In the genomic region with DNA sequence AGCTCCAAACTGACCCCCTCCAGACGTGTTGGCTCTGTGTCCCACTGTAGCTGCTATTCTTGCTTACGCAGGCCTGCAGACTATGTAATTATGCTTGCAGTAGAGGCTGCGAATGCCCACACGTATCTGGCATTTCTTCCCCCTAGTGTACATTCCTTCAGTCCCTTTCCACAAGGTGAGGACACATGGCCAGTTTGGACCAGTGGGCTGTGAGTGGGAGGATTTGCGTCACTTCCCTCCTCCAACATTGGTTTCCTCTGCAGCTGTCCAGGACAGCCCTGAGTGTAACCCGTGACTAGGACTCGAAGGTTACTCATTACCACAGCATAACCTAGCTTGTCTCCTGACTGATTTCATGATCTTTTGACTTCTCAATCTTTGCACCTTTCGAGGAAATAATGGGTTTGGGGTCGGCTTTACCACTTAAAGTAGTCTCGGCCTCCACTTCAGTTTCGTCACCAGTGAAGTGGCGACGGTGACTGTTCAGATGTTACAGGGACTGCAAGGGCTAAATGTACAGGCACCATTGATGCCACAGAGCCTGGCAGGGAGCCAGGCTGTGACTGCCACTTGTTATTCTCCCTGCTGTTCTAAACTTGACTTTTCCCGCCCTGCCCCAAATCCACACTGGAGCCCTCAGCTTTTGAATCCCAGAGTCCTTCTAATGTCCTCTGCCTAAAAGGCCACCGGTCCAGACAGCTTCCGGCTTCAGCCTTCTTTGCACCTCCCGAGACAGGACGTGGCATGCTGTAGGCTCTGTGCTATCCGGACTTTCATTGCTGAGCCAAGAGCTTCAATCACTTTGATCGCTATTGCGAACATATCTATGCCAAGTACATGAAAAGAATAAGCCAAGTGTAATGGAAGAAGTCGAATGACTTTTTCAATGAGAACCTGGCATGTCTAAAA, we compare ENCODE assay signal across 16 mouse cellular contexts. TPM values are rescaled to one million over a fixed set of nuclear protein-coding genes. Genes with fewer than 3 reads are reported as not detected.
DNase-seq lines count a peak whose midpoint lies in the region; ATAC-seq and TF ChIP-seq lines count a peak whose summit lies in the region.
"Had no signal": no experiment of that assay in that cellular context is flagged by ENCODE, and none has a peak within 500 bp of the region (broad histone marks: within the 10 kb centered on the region; RNA-seq: fewer than 3 reads in every experiment).

No protein-coding gene starts in this region.

- H3K4me2 ChIP-seq in heart, embryonic 15.5 days = peak overlapping the region; percentile 24; the same call in 1 of the 2 replicates
- H3K4me2 ChIP-seq in midbrain, embryonic 14.5 days (ENCODE audit: low read length) = no peak overlapping the region
- no peak overlapping the region for H3K4me2 ChIP-seq in lung, postnatal 0 days (replicated peaks; ENCODE audit: low read depth, low read length)
- H3K4me2 ChIP-seq: neural tube, embryonic 12.5 days had no signal

- H3K36me3 ChIP-seq in heart, embryonic 15.5 days = no peaks in the 10 kb centered on the region
- no peaks in the 10 kb centered on the region for H3K36me3 ChIP-seq in midbrain, embryonic 14.5 days (ENCODE audit: control insufficient read depth, insufficient read depth, low read length)
- no peaks in the 10 kb centered on the region for H3K36me3 ChIP-seq in midbrain, embryonic 10.5 days
- no peaks in the 10 kb centered on the region for H3K36me3 ChIP-seq in lung, postnatal 0 days (ENCODE audit: insufficient read depth, low read length)
- H3K36me3 ChIP-seq: neural tube, embryonic 12.5 days had no signal

- peak overlapping the region; percentile 73 for H3K27ac ChIP-seq in heart, embryonic 15.5 days
- H3K27ac ChIP-seq in midbrain, embryonic 14.5 days (replicated peaks; ENCODE audit: low read depth, low read length) = no peak overlapping the region
- no peak overlapping the region for H3K27ac ChIP-seq in midbrain, embryonic 10.5 days (replicated peaks)
- no peak overlapping the region for H3K27ac ChIP-seq in lung, postnatal 0 days (ENCODE audit: low read length)
- H3K27ac ChIP-seq: macrophage; neural tube, embryonic 12.5 days had no signal

- TF ChIP-seq EP300 in lung, postnatal 0 days (IDR thresholded peaks at IDR 0.05) = peak; percentile 49

- TF ChIP-seq CTCF in lung, postnatal 0 days (IDR thresholded peaks at IDR 0.05) = peak; percentile 22; the same call in 1 of the 2 replicates

- 56% methylated on average over 22 of the region's 22 CpGs for WGBS in heart, embryonic 15.5 days
- WGBS in midbrain, embryonic 14.5 days = 84% methylated on average over 22 of the region's 22 CpGs
- WGBS in midbrain, embryonic 10.5 days = 92% methylated on average over 22 of the region's 22 CpGs
- WGBS in lung, postnatal 0 days = 56% methylated on average over 22 of the region's 22 CpGs

- no peak overlapping the region for H3K9ac ChIP-seq in heart, embryonic 15.5 days
- no peak overlapping the region for H3K9ac ChIP-seq in midbrain, embryonic 14.5 days (replicated peaks; ENCODE audit: low read length)
- no peak overlapping the region for H3K9ac ChIP-seq in lung, postnatal 0 days (replicated peaks; ENCODE audit: low read depth)
- H3K9ac ChIP-seq: neural tube, embryonic 12.5 days had no signal

- no peak for DNase-seq in heart, adult 8-10 months (ENCODE audit: low spot score)
- DNase-seq in midbrain, embryonic 14.5 days = peak; percentile 49
- DNase-seq in midbrain, embryonic 10.5 days (ENCODE audit: low spot score) = no peak
- DNase-seq in kidney, adult 18-20 months = peak; percentile 57
- peak; percentile 68 for DNase-seq in lung, postnatal 0 days (ENCODE audit: low spot score)
- no peak for DNase-seq in spleen, adult 12 weeks (ENCODE audit: low spot score)
- DNase-seq: cerebellum, adult 11-12 months; thymus, postnatal 4 days had no signal

- peaks cover 29% of the 10 kb centered on the region for H3K4me1 ChIP-seq in heart, embryonic 15.5 days (replicated peaks)
- H3K4me1 ChIP-seq in midbrain, embryonic 14.5 days (ENCODE audit: control insufficient read depth, insufficient read depth, low read length) = peaks cover 2% of the 10 kb centered on the region; the same call in 1 of the 2 replicates
- H3K4me1 ChIP-seq in midbrain, embryonic 10.5 days = peaks cover 15% of the 10 kb centered on the region
- H3K4me1 ChIP-seq in lung, postnatal 0 days (ENCODE audit: insufficient read depth, low read depth, low read length) = peaks cover 16% of the 10 kb centered on the region; the same call in 1 of the 2 replicates

- ATAC-seq in heart, embryonic 15.5 days (replicated peaks; ENCODE audit: insufficient number of reproducible peaks, insufficient read depth, low FRiP score, low read depth) = peak; percentile 50; the same call in 1 of the 2 replicates
- no peak for ATAC-seq in midbrain, embryonic 14.5 days (ENCODE audit: low FRiP score, low TSS enrichment)
- ATAC-seq in lung, postnatal 0 days = peak; percentile 88
- ATAC-seq in cerebellum, adult (ENCODE audit: insufficient number of reproducible peaks, low FRiP score, low TSS enrichment) = no peak
- ATAC-seq: activated CD4-positive, CD25-positive, alpha-beta regulatory T cell, adult 4 months had no signal

- H3K9me3 ChIP-seq in heart, embryonic 15.5 days (replicated peaks) = no peaks in the 10 kb centered on the region
- H3K9me3 ChIP-seq in midbrain, embryonic 14.5 days (ENCODE audit: control insufficient read depth, low read length) = no peaks in the 10 kb centered on the region
- no peaks in the 10 kb centered on the region for H3K9me3 ChIP-seq in midbrain, embryonic 10.5 days (replicated peaks)
- H3K9me3 ChIP-seq in lung, postnatal 0 days (ENCODE audit: low read length) = no peaks in the 10 kb centered on the region
- H3K9me3 ChIP-seq: neural tube, embryonic 12.5 days had no signal

- H3K27me3 ChIP-seq in heart, embryonic 15.5 days = peaks cover 8% of the 10 kb centered on the region; the same call in 1 of the 2 replicates
- no peaks in the 10 kb centered on the region for H3K27me3 ChIP-seq in midbrain, embryonic 14.5 days (ENCODE audit: control insufficient read depth, insufficient read depth, low read length)
- H3K27me3 ChIP-seq in midbrain, embryonic 10.5 days (ENCODE audit: low read depth, poor library complexity, severe bottlenecking) = no peaks in the 10 kb centered on the region
- H3K27me3 ChIP-seq in lung, postnatal 0 days (replicated peaks; ENCODE audit: insufficient read depth, low read length) = no peaks in the 10 kb centered on the region
- H3K27me3 ChIP-seq: neural tube, embryonic 12.5 days had no signal

- no peak overlapping the region for H3K4me3 ChIP-seq in heart, embryonic 15.5 days
- H3K4me3 ChIP-seq in midbrain, embryonic 14.5 days (replicated peaks; ENCODE audit: low read depth, low read length) = no peak overlapping the region
- H3K4me3 ChIP-seq in midbrain, embryonic 10.5 days = no peak overlapping the region
- H3K4me3 ChIP-seq in lung, postnatal 0 days (ENCODE audit: low read depth, low read length) = no peak overlapping the region
- H3K4me3 ChIP-seq: erythroblast, embryonic 14.5 days; neural tube, embryonic 12.5 days had no signal

RNA-seq across cellular contexts. Expression of a gene that starts 7.1 kb away (rescaled TPM):
- 5.0 and 7.4 TPM in 2 replicates for polyA plus RNA-seq in heart, embryonic 15.5 days (2015; fragmentation: Nextera tagmentation; extraction: Ambion mirVana)
- 1 to 10 TPM; 5.6 to 6.6 (median 6.0) TPM for total RNA-seq in heart, adult 8-10 months (2022)
- 2.7 and 3.6 TPM in 2 replicates for polyA plus RNA-seq in midbrain, embryonic 14.5 days (2014; fragmentation: Nextera tagmentation; extraction: Ambion mirVana)
- polyA plus RNA-seq in midbrain, embryonic 10.5 days (2016; fragmentation: Nextera tagmentation; extraction: Ambion mirVana) = 3.6 and 4.1 TPM in 2 replicates
- polyA plus RNA-seq in lung, postnatal 0 days (2015; fragmentation: Nextera tagmentation; extraction: Ambion mirVana) = 11.7 and 13.9 TPM in 2 replicates
- polyA plus RNA-seq: erythroblast, embryonic 14.5 days had no signal

RNA-seq across cellular contexts. Expression of a gene that starts 22.2 kb away (rescaled TPM):
- not detected in 2 replicates for polyA plus RNA-seq in heart, embryonic 15.5 days (2015; fragmentation: Nextera tagmentation; extraction: Ambion mirVana)
- total RNA-seq in heart, adult 8-10 months (2022) = not detected
- not detected in 2 replicates for polyA plus RNA-seq in midbrain, embryonic 14.5 days (2014; fragmentation: Nextera tagmentation; extraction: Ambion mirVana)
- polyA plus RNA-seq in midbrain, embryonic 10.5 days (2016; fragmentation: Nextera tagmentation; extraction: Ambion mirVana) = not detected in 2 replicates
- 0.11 and 0.31 TPM in 2 replicates for polyA plus RNA-seq in lung, postnatal 0 days (2015; fragmentation: Nextera tagmentation; extraction: Ambion mirVana)
- polyA plus RNA-seq: activated CD4-positive, CD25-positive, alpha-beta regulatory T cell, adult 4 months; erythroblast, embryonic 14.5 days; hindbrain, embryonic 11.5 days; macrophage; neural tube, embryonic 12.5 days; spleen, adult 2 months had no signal

RNA-seq across cellular contexts. Expression of a gene that starts 44.6 kb away (rescaled TPM):
- polyA plus RNA-seq in heart, embryonic 15.5 days (2015; fragmentation: Nextera tagmentation; extraction: Ambion mirVana) = not detected in 2 replicates
- not detected for total RNA-seq in heart, adult 8-10 months (2022)
- polyA plus RNA-seq in midbrain, embryonic 14.5 days (2014; fragmentation: Nextera tagmentation; extraction: Ambion mirVana) = not detected in 2 replicates
- polyA plus RNA-seq in midbrain, embryonic 10.5 days (2016; fragmentation: Nextera tagmentation; extraction: Ambion mirVana) = not detected in 2 replicates
- polyA plus RNA-seq in lung, postnatal 0 days (2015; fragmentation: Nextera tagmentation; extraction: Ambion mirVana) = 0.20 TPM in 1 of 2 replicates, not detected in the other
- polyA plus RNA-seq: activated CD4-positive, CD25-positive, alpha-beta regulatory T cell, adult 4 months; erythroblast, embryonic 14.5 days; hindbrain, embryonic 11.5 days; macrophage; neural tube, embryonic 12.5 days; spleen, adult 2 months had no signal

Comparison
In these comparisons a context has a peak if more than half of its experiments do, and no peak if none do; other contexts are left out.
1. DNase-seq: peak in midbrain, embryonic 14.5 days (single experiment), kidney, adult 18-20 months (single experiment) and lung, postnatal 0 days (single experiment); none in heart, adult 8-10 months (single experiment), midbrain, embryonic 10.5 days (single experiment) and spleen, adult 12 weeks (single experiment).
2. ATAC-seq: peak in heart, embryonic 15.5 days (single experiment) and lung, postnatal 0 days (single experiment); none in midbrain, embryonic 14.5 days (single experiment) and cerebellum, adult (single experiment).